Mouse (Mus musculus): ENCODE measurements around the gene Myo18b. TPM values are rescaled to one million over a fixed set of nuclear protein-coding genes. Genes with fewer than 3 reads are reported as not detected.

The Myo18b gene
- polyA plus RNA-seq (2015; fragmentation: Nextera tagmentation; extraction: Ambion mirVana) = 0.89 and 1.9 TPM in 2 replicates

DNA sequence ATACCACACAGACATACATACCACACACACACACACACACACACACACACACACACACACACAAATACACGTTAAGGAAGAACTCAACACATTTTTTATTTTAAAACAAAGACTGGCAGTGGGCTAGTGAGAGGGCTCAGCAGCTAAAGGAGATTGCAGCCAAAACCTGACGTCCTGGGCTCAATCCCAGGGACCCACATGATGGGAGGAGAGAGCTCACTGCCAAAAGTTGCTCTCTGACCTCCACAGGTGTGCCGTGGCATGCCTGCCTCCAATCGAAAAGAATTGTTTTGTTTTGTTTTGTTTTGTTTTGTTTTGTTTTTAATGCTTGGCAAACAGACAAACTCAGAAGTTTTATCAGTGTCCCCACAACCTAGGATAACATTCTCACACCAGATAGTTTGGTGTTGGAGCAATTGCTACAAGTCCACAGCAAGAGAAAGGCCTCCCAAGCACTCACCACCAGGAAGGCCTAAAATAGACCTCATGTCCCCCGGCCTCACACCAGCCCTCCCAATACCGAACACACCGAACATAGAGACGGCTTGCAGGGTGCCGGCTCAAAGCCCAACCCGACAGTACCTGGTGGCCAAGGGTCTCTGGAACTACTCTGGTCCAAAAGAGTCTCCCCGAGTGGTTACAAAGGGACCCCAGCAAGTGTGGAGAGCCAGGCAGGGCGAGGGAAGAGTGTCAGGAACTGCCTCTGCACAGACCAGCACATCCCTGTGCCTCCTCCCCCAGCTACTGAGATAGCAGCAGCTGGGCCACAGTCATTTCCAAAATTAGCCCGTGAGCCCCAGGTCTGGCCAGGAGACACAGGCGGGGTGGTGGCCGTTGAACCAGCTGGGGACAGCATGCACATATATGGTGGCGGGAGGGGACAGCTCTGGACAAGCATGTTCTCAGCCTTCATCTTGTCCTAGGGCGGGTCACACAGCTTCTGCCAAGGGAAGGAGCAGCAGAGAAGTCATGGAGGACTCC, at the start of gene Myo18b:
Gene Myo18b, minus strand, starts transcription at position 689 of the 981 bp plus-strand sequence.
- no peak within 1 kb of the TSS for H3K27ac ChIP-seq
- no peaks in the 10 kb centered on the region for H3K4me1 ChIP-seq
- H3K9ac ChIP-seq = no peak within 1 kb of the TSS
- no peak for ATAC-seq (ENCODE audit: insufficient number of reproducible peaks, insufficient read depth, low FRiP score, low TSS enrichment, low read depth)
- H3K4me2 ChIP-seq = no peak within 1 kb of the TSS
- no peaks in the 10 kb centered on the region for H3K27me3 ChIP-seq
- no peaks in the 10 kb centered on the region for H3K9me3 ChIP-seq
- no peaks in the 10 kb centered on the region for H3K36me3 ChIP-seq
- no peak within 1 kb of the TSS for H3K4me3 ChIP-seq
- 75% methylated on average over 17 of the region's 17 CpGs for WGBS

DNA sequence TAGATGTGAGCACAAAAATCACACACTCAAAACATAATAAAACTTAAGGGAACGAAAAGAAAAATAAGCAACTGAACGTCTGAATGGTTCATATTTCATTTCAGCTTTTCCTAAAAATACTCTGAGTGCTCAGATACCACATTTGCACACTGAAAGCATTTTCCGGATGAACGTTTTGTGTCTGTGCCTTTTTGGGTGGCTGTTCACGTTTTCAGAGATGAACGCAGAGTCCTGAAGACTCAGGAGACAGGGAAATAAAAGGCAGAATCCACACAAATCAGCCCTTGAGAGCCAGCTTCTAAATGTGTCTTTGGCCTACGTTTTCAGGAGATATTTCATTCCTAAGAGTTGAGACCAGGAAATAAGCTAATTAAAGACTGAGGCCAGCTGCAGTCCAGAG, 49.8 kb upstream of the Myo18b start:
- no peak for ATAC-seq (ENCODE audit: insufficient number of reproducible peaks, insufficient read depth, low FRiP score, low TSS enrichment, low read depth)
- peaks cover 19% of the 10 kb centered on the region for H3K36me3 ChIP-seq
- H3K9ac ChIP-seq = no peak overlapping the region
- WGBS = 39% methylated on average over 7 of the region's 7 CpGs
- H3K4me1 ChIP-seq = peaks cover 20% of the 10 kb centered on the region
- no peaks in the 10 kb centered on the region for H3K27me3 ChIP-seq
- no peak overlapping the region for H3K4me3 ChIP-seq
- no peak overlapping the region for H3K4me2 ChIP-seq
- peak overlapping the region; percentile 52 for H3K27ac ChIP-seq
- H3K9me3 ChIP-seq = no peaks in the 10 kb centered on the region

DNA sequence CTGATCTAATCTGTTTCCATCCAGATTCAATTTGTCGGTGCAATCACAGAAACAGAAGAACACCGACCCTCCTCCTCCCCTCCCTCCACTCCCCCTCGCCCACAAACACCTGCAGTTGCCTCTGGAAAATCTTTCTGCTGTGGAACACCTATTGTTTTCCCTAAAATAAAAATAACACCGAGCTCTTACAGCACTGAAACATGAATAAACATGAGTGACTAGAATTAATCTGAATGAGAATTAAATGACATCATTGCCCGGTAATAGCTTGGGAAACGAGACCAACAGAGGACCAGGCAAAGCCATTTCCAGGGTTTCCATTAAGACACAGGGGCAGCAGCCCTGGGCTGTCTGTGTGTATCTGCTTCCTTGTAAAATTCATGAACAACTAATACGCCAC, 46.1 kb upstream of the Myo18b start:
- no peaks in the 10 kb centered on the region for H3K9me3 ChIP-seq
- H3K4me3 ChIP-seq = no peak overlapping the region
- no peak overlapping the region for H3K4me2 ChIP-seq
- no peak for ATAC-seq (ENCODE audit: insufficient number of reproducible peaks, insufficient read depth, low FRiP score, low TSS enrichment, low read depth)
- H3K4me1 ChIP-seq = peaks cover 20% of the 10 kb centered on the region
- H3K36me3 ChIP-seq = peaks cover 21% of the 10 kb centered on the region
- 55% methylated on average over 7 of the region's 7 CpGs for WGBS
- H3K9ac ChIP-seq = no peak overlapping the region
- no peaks in the 10 kb centered on the region for H3K27me3 ChIP-seq
- no peak overlapping the region for H3K27ac ChIP-seq

DNA sequence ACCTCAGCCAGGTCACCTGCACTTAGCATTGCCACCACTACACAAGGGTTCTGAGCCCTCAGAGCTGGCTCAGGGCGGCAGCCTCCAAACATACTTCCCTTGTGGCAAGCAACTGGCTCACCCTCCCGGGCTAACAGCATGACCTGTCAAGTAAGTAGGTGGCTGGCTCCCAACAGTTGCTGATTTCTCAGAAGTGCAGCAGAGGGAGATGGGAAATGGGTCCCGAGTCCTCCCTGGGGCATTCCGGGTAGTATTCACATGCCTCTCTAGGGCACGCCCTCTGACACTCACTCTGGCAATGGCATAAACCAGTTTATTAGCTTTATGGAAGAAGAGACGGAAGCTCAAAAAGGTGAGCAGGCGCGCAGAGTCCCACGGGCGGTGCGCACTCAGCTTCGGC, 44.8 kb upstream of the Myo18b start:
- no peaks in the 10 kb centered on the region for H3K27me3 ChIP-seq
- H3K9ac ChIP-seq = no peak overlapping the region
- H3K36me3 ChIP-seq = peaks cover 21% of the 10 kb centered on the region
- H3K9me3 ChIP-seq = no peaks in the 10 kb centered on the region
- 94% methylated on average over 12 of the region's 12 CpGs for WGBS
- peaks cover 25% of the 10 kb centered on the region for H3K4me1 ChIP-seq
- no peak overlapping the region for H3K4me3 ChIP-seq
- ATAC-seq (ENCODE audit: insufficient number of reproducible peaks, insufficient read depth, low FRiP score, low TSS enrichment, low read depth) = no peak
- no peak overlapping the region for H3K27ac ChIP-seq
- no peak overlapping the region for H3K4me2 ChIP-seq

DNA sequence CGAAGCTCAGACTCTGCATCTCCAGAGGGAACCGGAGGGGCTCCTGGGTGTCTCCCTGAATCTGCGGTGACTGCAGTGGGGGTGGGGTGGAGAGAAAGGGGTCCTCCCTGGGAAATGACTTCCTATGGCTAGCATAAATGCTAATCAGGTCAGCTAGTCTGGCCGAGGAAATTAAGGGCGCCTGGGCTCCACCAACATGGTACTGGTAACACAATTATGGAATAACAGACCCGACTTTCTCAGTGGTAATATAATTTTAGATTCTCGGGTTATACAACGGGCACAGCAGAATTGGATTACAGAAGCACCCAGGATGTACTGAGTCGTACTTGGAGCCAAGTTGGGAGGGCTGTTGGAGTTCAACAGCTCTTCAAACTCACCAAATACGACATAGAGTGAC, 40.5 kb upstream of the Myo18b start:
- no peak overlapping the region for H3K27ac ChIP-seq
- H3K4me3 ChIP-seq = no peak overlapping the region
- H3K36me3 ChIP-seq = peaks cover 23% of the 10 kb centered on the region
- no peak overlapping the region for H3K4me2 ChIP-seq
- no peaks in the 10 kb centered on the region for H3K27me3 ChIP-seq
- ATAC-seq (ENCODE audit: insufficient number of reproducible peaks, insufficient read depth, low FRiP score, low TSS enrichment, low read depth) = no peak
- H3K9me3 ChIP-seq = no peaks in the 10 kb centered on the region
- 66% methylated on average over 10 of the region's 10 CpGs for WGBS
- H3K9ac ChIP-seq = no peak overlapping the region
- peaks cover 30% of the 10 kb centered on the region for H3K4me1 ChIP-seq

DNA sequence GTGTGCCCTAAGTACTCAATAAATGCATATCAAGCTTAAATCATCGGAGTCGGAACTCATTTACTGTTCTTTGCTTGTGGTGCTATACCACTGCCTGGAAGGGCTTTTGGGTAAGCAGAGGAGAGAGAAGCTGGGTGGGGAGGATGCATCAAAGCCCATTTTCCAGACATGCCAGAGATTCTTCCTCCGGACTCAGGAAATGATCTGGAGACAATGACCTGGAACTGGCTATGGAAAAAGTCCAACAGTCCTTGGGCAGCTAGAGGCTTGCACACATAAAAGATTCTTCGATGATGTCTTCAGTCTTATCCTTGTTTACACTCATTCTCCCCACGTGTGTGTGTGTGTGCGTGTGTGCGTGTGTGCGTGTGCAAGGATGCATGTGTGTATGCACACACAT, 39.3 kb upstream of the Myo18b start:
- Histone ChIP-seq H3K27me3 (no peaks in the 10 kb centered on the region), H3K9ac (no peak overlapping the region), H3K9me3 (no peaks in the 10 kb centered on the region), H3K36me3 (peaks cover 15% of the 10 kb centered on the region; the same call in 1 of the 2 replicates), H3K4me1 (peaks cover 30% of the 10 kb centered on the region), H3K4me3 (no peak overlapping the region), H3K4me2 (no peak overlapping the region), H3K27ac (no peak overlapping the region)
- ATAC-seq (ENCODE audit: insufficient number of reproducible peaks, insufficient read depth, low FRiP score, low TSS enrichment, low read depth) = no peak
- 91% methylated on average over 8 of the region's 8 CpGs for WGBS

DNA sequence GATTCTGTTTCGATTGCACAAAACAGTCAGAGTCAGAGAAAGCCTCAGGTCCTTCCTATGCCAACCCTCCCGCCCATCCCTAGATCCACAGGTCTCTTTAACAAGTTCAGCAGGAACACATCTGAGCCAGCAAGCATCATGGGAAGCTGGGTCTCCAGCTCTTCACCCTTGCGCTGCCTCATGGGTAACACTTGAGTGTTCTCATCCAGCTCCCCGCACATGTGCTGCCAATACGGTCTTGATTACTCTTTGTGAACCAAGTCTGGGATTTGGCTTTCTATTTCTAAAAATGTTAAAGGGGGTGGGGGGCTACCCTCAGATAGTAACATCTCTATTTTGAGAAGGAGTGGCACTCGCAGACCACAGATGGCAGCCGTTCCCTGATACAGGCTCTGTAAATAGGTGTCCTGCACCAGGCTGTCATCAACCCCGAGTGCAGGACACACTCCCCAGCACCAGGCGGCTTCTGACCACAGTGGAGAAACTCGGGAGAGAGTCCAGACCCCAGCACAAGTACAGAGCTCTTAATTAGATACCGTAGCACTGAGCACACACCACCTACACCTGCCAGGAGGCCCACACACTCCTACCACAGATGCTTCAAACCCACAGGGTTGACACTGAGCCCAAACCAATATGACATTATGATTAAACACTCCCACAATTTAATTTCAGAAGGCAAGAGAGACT, 36.9 kb upstream of the Myo18b start:
- ATAC-seq (ENCODE audit: insufficient number of reproducible peaks, insufficient read depth, low FRiP score, low TSS enrichment, low read depth) = peak; percentile 65; the same call in 1 of the 2 replicates

DNA sequence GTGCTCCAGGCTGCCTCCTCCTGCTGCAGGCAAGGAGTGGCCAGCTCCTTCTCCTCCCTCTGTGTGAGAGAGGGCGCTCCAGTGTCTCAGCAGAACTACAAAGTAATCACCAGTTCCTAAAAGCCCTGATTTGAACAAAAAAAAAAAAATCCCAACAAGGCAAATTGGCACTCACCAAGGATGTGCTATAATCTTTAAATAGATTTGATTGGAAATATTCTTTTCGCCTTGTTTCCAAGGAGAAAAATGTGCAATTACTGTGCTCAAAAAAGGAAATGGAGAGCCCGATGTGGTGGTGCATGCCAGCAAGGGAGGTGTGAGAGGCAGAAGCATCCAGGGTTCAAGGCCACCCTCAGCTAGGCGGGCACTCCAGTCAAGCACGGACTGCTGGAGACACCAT, 35.7 kb upstream of the Myo18b start:
- Histone ChIP-seq H3K4me1 (peaks cover 39% of the 10 kb centered on the region), H3K4me3 (no peak overlapping the region), H3K27me3 (no peaks in the 10 kb centered on the region), H3K27ac (no peak overlapping the region), H3K9ac (no peak overlapping the region), H3K9me3 (no peaks in the 10 kb centered on the region), H3K36me3 (peaks cover 17% of the 10 kb centered on the region; the same call in 1 of the 2 replicates), H3K4me2 (no peak overlapping the region)
- no peak for ATAC-seq (ENCODE audit: insufficient number of reproducible peaks, insufficient read depth, low FRiP score, low TSS enrichment, low read depth)
- 83% methylated on average over 5 of the region's 5 CpGs for WGBS

More for the DNA sequence above, 36.9 kb upstream of the Myo18b start:
- H3K4me3 ChIP-seq = no peak overlapping the region
- peaks cover 16% of the 10 kb centered on the region; the same call in 1 of the 2 replicates for H3K36me3 ChIP-seq
- WGBS = 61% methylated on average over 11 of the region's 11 CpGs
- peak overlapping the region; percentile 33; the same call in 1 of the 2 replicates for H3K27ac ChIP-seq
- no peaks in the 10 kb centered on the region for H3K9me3 ChIP-seq
- no peaks in the 10 kb centered on the region for H3K27me3 ChIP-seq
- H3K9ac ChIP-seq = no peak overlapping the region
- no peak overlapping the region for H3K4me2 ChIP-seq
- H3K4me1 ChIP-seq = peaks cover 38% of the 10 kb centered on the region

DNA sequence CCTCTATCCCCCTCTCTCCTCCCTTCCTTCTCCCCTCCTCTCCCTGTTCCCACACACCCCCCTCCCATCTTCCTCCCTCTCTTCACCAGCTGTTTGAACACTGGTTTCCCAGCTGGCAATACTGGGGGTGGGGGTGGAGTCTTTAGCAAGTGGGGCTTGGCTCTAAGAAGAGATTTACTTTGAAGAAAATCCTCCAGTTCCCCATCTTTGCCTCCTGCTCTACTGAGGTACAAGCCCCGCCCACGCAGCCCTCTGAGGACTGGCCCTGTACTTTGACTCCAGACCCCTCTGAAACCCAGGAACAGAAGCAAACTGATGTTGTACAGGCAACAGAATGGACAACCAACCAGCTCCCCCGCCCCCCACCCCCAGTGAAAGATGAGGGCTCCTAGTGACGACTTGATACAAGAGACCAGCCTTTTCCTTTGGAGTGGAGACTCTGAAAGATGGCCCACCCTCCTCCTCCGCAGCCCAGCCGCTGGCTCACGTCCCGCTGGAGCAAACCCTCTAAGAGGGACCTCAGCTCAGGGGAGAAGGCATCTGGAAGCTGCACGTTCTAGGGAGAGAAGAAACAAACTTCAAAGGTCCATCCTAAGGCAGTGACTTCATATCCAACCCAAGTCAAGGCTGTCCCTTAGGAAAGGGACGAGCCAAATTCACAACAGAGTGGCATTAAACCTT, 32.2 kb upstream of the Myo18b start:
- H3K27me3 ChIP-seq = no peaks in the 10 kb centered on the region
- no peak overlapping the region for H3K4me2 ChIP-seq
- WGBS = 46% methylated on average over 10 of the region's 10 CpGs
- no peaks in the 10 kb centered on the region for H3K9me3 ChIP-seq
- H3K4me3 ChIP-seq = no peak overlapping the region
- H3K4me1 ChIP-seq = peaks cover 20% of the 10 kb centered on the region
- H3K9ac ChIP-seq = no peak overlapping the region
- peaks cover 27% of the 10 kb centered on the region for H3K36me3 ChIP-seq
- no peak for ATAC-seq (ENCODE audit: insufficient number of reproducible peaks, insufficient read depth, low FRiP score, low TSS enrichment, low read depth)
- H3K27ac ChIP-seq = peak overlapping the region; percentile 7; the same call in 1 of the 2 replicates

DNA sequence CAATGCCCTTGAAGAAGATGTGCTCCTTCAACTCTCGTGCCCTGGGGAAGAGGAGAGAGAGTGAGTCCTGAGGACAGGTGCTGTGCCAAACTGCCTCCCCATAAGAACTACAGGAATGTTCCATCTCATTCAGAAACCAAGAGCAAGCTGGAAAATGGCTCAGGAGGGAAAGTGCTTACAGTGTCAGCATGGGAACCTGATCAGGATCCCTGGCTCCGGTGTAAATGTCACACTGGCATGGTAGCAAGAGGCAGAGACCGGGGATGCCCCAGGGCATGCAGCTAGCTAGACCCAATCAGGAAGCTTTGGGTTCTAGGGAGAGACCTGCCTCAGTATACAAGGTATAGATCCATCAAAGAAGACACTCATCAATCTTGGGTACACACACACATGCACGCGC, 29.3 kb upstream of the Myo18b start:
- Histone ChIP-seq H3K4me2 (no peak overlapping the region), H3K4me1 (peaks cover 11% of the 10 kb centered on the region), H3K27ac (no peak overlapping the region), H3K4me3 (no peak overlapping the region), H3K9ac (no peak overlapping the region), H3K36me3 (peaks cover 27% of the 10 kb centered on the region), H3K27me3 (no peaks in the 10 kb centered on the region), H3K9me3 (no peaks in the 10 kb centered on the region)
- 94% methylated on average over 5 of the region's 5 CpGs for WGBS
- no peak for ATAC-seq (ENCODE audit: insufficient number of reproducible peaks, insufficient read depth, low FRiP score, low TSS enrichment, low read depth)

DNA sequence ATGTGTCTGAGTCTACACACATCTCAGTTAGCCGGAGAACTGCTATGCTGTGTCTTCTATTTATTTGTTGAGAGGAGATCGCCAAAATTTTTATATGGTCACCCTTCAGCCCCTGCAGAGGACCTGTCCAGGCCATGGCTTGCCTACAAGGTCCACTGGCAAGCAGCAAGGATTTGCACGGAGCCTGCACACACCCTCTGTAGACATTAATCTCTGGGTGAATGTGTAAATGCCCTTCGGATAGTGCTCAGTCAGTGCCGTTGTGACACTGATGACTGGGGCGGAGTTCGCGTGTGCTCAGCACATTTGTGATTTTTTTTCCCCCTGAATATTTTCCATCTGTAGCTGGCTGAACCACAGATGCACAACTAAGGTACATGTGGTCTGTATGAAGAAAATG, 28.6 kb upstream of the Myo18b start:
- Histone ChIP-seq H3K4me1 (peaks cover 11% of the 10 kb centered on the region), H3K4me3 (no peak overlapping the region), H3K9me3 (no peaks in the 10 kb centered on the region), H3K27ac (no peak overlapping the region), H3K36me3 (peaks cover 29% of the 10 kb centered on the region), H3K27me3 (no peaks in the 10 kb centered on the region), H3K4me2 (no peak overlapping the region), H3K9ac (no peak overlapping the region)
- no peak for ATAC-seq (ENCODE audit: insufficient number of reproducible peaks, insufficient read depth, low FRiP score, low TSS enrichment, low read depth)
- 84% methylated on average over 8 of the region's 8 CpGs for WGBS

Data from embryonic facial prominence, embryonic 13.5 days (tissue).